Mouse (Mus musculus) embryonic facial prominence, embryonic 11.5 days (tissue): ENCODE measurements around the gene Sox30. TPM values are rescaled to one million over a fixed set of nuclear protein-coding genes. Genes with fewer than 3 reads are reported as not detected.

Experiments
- polyA plus RNA-seq: library from polyadenylated mRNA; unstranded; fragments of >200 nt; fragmentation: Nextera tagmentation; extraction: Ambion mirVana; gene quantifications from 2 replicates; pipeline ENCODE4 v1.2.1, GENCODE M21; 2014

The Sox30 gene
- polyA plus RNA-seq, 1 experiment from 2014 or later, result 0.22 TPM

Other genes with a start within 250 kb of the Sox30 start
- gene Clint1, start 128.3 kb upstream of the Sox30 start, polyA plus RNA-seq, result 69.7 and 71.2 TPM in 2 replicates
- gene Lsm11, start 35.4 kb upstream of the Sox30 start, polyA plus RNA-seq, result 8.0 and 8.6 TPM in 2 replicates
- gene Thg1l, start 24.8 kb upstream of the Sox30 start, polyA plus RNA-seq, result 13.8 and 14.8 TPM in 2 replicates
- gene Gm12166, start 72.0 kb downstream of the Sox30 start, polyA plus RNA-seq, result 2.3 and 2.8 TPM in 2 replicates
- gene Adam19, start 75.7 kb downstream of the Sox30 start, polyA plus RNA-seq, result 9.4 and 9.5 TPM in 2 replicates
- gene Nipal4, start 186.2 kb downstream of the Sox30 start, polyA plus RNA-seq, result 0.36 and 0.86 TPM in 2 replicates